Mouse (Mus musculus) ovary, postnatal 10 days (tissue): ENCODE measurements around the gene 2610028H24Rik.

ENCODE experiments used
- DNase-seq: peaks from one replicate; pipeline ENCODE4 v3.0.0; 2022; ENCODE audit warnings: low spot score

The 2610028H24Rik gene

GRCm38 (mm10) chr10:76448851-76449250 lies at the start of gene 2610028H24Rik:
Gene 2610028H24Rik, plus strand, starts transcription at chr10:76449081.
- no peak for DNase-seq

DNA sequence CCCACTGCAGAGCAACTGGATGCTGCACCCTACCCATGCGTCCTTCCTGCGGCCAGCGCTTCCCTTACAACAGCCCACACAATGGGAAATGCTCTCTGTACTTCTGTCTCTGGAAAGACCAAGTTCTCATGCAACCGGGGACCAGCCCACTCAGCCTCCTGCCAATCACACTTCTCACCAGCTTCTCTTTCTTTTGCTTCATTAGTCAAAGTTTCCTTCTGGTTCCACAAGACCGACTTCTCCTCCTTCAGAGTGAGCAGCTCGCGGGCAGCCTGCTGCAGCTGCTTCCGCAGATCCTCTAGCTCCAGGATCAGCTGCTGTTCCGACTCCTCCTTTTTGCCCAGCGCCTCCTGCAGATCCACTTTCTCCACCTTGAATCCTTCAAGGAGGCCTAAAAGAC lies 40.4 kb upstream of the 2610028H24Rik start:
- no peak for DNase-seq

DNA sequence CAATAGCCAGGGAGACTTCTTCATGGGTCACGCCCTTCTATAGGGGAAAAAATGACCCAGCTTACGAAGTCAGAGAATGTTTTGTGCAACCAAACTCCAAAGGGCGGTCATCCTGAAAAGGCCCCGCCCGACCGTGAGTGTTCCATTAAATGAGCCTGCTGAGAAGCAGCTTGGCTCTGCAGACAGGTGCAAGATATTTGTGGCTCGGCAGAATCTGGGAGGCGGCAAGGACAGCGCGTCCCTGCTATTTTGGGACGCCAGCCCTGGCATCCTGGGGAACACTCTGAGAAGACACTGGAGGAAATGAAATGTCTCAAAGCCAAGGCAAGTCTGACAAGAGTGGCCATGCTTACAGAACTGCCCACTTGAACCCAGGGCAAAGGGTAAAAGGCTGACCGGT lies 32.1 kb upstream of the 2610028H24Rik start:
- DNase-seq, result no peak

DNA sequence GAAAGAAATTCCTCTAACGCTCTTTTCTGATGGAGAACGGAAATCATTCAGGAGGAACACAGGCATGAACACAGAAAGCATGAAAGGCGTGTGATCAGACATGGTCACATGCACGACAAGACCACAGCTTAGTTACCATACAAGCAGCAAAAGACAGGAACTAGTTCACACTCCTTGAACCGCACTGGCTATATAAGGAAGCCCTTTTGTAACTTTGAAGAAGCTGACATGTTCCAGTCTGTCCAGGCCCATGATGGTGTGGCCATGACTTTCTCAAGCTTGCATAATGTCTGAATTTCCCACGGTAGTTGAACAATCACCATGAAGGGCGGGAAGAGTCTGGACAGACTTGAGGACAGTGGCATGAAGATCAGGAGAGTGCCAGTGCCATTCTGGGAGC lies 23.2 kb upstream of the 2610028H24Rik start:
- DNase-seq, result no peak

DNA sequence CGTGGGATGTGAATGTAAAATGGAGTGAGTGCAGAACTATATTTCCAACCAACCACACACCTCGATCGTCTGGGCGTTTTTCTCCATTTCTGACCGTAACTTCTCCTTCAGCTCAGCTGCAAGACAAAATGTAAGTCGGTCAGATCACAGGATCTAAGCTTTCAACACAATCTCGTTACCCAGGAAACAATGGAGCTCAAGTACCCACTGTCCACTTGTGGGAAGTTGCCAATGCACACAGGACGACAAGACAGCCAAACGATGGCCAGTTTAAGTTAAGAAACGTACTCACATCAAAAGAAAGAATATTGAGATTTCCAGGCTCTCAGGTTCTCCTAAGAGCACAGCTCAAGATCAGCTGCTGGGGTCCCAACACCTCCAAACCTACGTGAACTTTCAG lies 15.0 kb upstream of the 2610028H24Rik start:
- DNase-seq, result no peak

DNA sequence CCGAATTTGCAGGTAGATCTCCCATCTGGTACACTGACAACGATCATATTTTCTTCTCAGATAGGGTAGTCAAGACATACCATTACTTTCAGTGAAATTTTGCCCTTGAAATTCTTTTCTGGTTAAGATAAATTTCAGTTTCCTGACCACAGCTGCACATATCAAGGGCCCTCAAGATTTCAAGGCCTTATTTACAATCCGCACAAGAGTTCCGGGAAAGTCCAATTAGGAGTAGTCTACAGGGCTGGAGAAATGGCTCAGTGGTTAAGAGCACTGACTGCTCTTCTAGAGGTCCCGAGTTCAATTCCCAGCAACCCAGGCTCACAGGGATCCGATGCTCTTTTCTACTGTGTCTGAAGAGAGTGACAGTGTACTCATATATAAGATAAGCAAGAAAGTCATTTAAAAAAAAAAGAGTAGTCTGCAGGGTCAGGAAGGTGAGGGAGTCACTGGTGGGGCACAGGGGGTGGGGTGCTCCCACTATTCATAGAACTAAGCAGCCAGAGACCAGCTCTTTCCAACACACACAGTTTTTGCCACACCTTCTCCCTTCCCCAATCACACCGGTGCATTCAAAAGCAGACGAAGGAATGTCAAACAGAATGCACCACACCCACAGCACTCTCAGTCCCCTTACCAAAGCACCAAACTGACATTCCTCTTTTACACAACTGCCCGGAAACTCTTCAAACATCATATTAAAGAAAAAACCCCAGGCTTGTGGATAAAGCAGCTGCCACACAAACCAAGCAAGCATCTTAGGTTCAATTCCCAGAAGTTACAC lies 9.6 kb upstream of the 2610028H24Rik start:
- no peak for DNase-seq

- DNase-seq, result no peak
Observed at GRCm38 (mm10) chr10:76440281-76440680, 8.6 kb upstream of the 2610028H24Rik start, which contains the start of gene AC141477.1. Gene AC141477.1, minus strand, starts transcription at chr10:76440444.

DNA sequence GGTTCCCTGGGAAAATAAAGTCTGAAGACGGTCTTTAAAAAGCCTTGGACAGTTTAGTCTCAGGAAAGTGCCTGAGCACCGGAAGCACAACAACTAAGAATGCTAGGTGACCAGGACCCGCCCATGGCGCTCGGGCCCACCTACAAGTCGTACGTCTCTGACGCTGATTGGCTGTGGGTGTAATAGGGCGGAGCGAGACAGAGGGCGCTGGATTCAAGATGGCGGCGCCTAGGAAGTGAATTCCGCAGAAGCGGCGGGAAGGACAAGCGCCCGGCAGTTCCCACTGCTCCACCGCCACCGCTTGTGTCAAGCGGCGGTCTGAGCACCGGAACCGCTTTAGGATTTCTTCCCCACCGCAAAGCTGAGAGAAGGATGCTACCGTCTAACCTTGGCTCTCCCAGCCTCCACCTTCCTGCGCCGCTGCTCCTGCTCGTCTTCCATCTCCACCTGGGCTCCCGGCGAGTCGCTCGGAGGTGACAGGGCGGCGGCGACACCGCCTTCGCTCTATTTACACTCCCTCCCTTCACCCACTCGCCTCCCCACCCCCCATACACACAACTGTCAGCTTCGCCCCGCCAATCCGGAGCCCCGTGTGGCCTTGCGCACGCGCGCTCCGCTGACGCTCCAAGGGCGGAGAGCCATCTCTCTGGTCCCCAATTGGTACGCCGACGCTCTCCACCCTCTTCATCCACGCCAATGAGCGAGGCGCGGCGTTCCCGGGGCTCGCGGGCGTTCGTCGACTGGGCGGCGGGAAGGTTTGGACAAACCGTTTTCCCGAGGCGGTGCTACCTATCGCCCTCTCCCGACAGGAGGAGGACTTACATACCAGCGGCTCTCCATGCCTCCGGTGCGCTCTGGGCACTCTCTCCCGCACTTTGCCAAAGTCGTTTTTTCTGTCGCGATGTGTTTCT lies 6.4 kb upstream of the 2610028H24Rik start, which contains the start of gene Pcnt:
Pcnt (minus strand) TSS at position 609 of the 911 bp plus-strand sequence.
- DNase-seq, result peak; percentile 87

DNA sequence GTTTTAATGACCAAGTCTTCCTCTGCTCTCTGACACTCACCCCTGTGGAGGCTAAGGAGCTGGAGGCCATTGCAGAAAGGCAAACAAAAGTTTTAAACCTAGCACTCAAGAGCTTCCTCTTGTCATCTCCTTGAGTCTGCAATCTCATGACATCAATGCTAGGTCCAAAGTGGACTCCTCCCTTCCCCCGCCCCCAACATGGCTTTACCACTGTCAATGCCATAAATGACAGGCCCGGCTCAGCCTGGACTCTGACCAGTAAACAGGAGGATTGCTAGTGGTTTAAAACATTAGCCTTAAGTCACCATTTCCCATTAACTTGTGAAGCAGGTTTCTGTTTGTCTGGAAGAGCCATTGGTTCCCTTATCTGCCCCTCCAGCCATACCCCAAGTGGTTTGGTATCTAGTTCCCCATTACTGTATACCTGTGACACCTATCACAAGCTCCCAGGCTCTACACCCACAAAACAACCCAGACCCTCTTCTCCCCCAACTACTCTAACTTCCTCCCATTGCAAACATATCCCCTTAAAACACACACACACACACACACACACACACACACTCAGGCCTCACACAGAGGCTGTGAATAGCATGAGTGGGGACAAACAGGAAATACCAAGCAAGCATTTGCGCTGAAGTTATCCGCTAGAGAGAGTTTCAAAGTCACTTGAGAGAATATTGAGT lies 2.7 kb upstream of the 2610028H24Rik start:
- no peak for DNase-seq

GRCm38 (mm10) chr10:76447406-76448229 lies 1.3 kb upstream of the 2610028H24Rik start:
- DNase-seq, result no peak

DNA sequence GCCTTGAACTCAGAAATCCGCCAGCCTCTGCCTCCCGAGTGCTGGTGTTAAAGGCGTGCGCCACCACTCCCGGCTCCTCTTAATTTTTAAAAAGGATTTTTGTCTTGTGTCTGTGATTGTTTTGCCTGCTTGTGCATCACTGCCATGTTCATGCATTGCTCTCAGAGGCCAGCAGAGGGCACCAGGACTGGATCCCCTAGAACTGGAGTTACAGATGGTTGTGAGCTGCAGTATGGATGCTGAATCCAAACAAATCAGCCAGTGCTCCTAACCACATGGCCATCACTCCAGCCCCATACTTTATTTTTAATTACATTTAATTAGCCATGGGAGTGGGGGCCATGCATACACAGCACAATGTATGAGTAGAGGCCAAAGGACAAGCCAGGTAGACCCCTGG lies 6.4 kb downstream of the 2610028H24Rik start:
- DNase-seq, result no peak

GRCm38 (mm10) chr10:76461255-76461654 lies 12.4 kb downstream of the 2610028H24Rik start:
- DNase-seq, result no peak

GRCm38 (mm10) chr10:76462312-76462711 lies 13.4 kb downstream of the 2610028H24Rik start:
- DNase-seq, result no peak

GRCm38 (mm10) chr10:76462721-76463120 lies 13.8 kb downstream of the 2610028H24Rik start:
- no peak for DNase-seq

- peak; percentile 66 for DNase-seq
Observed at GRCm38 (mm10) chr10:76468203-76469162, 19.6 kb downstream of the 2610028H24Rik start, which contains the start of the genes Mcm3ap and Ybey. Gene Mcm3ap, plus strand, starts transcription at chr10:76468927. Gene Ybey, minus strand, starts transcription at chr10:76469114.

GRCm38 (mm10) chr10:76473759-76474158 lies 24.9 kb downstream of the 2610028H24Rik start:
- DNase-seq, result no peak

GRCm38 (mm10) chr10:76480851-76481250 lies 32.0 kb downstream of the 2610028H24Rik start:
- no peak for DNase-seq

GRCm38 (mm10) chr10:76481480-76481879 lies 32.6 kb downstream of the 2610028H24Rik start:
- DNase-seq, result no peak

DNA sequence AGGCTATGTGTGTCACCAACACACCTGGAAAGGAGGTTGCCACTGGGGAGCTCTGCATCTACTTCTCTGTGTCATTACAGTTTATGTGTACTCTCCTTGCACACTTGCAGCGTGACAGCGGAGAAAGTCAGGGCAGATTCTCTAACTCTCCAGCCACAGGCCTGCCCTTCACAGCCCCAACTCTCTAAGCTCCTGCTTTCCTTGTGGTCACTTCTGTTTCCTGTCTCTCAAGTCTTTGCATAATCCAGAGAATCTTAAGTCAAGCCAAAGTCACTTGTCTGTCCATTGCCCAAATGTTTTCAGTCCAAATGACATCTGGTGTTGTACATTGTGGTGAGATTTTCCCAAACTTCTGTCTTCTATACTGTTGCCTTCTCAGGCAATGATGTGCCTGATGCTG lies 37.4 kb downstream of the 2610028H24Rik start:
- no peak for DNase-seq

GRCm38 (mm10) chr10:76488265-76488664 lies 39.4 kb downstream of the 2610028H24Rik start:
- DNase-seq, result no peak
